Mouse (Mus musculus): ENCODE data around the gene Liph. TPM values are rescaled to one million over a fixed set of nuclear protein-coding genes. Genes with fewer than 3 reads are reported as not detected.

Gene Liph
- polyA plus RNA-seq, 1 experiment: 11.2 TPM

GRCm38 (mm10) chr16:21986191-21986590, 9.3 kb downstream of the Liph start:
- Histone ChIP-seq H3K27ac (ENCODE audit: insufficient read depth, low read length) (no peak overlapping the region), H3K4me3 (ENCODE audit: low read depth, low read length) (no peak overlapping the region), H3K9me3 (replicated peaks; ENCODE audit: control insufficient read depth, insufficient read depth, low read length, poor library complexity, severe bottlenecking) (peaks cover 11% of the 10 kb centered on the region), H3K36me3 (ENCODE audit: control insufficient read depth, insufficient read depth, low read length, poor library complexity, severe bottlenecking) (peaks cover 6% of the 10 kb centered on the region; the same call in 1 of the 2 replicates), H3K9ac (ENCODE audit: low read depth, poor library complexity, severe bottlenecking) (no peak overlapping the region), H3K27me3 (ENCODE audit: control insufficient read depth, insufficient read depth, low read length, poor library complexity, severe bottlenecking) (no peaks in the 10 kb centered on the region), H3K4me1 (ENCODE audit: control insufficient read depth, insufficient read depth, low read length) (no peaks in the 10 kb centered on the region)
- TF ChIP-seq CTCF (IDR thresholded peaks at IDR 0.05; ENCODE audit: low read depth, low read length) (no peak), POLR2A (IDR thresholded peaks at IDR 0.05; ENCODE audit: insufficient read depth, low read length) (no peak), EP300 (IDR thresholded peaks at IDR 0.05; ENCODE audit: insufficient read depth, low read depth, low read length) (no peak)

- Histone ChIP-seq H3K4me1 (ENCODE audit: control insufficient read depth, insufficient read depth, low read length) (no peaks in the 10 kb centered on the region), H3K9me3 (replicated peaks; ENCODE audit: control insufficient read depth, insufficient read depth, low read length, poor library complexity, severe bottlenecking) (peaks cover 11% of the 10 kb centered on the region), H3K9ac (ENCODE audit: low read depth, poor library complexity, severe bottlenecking) (no peak overlapping the region), H3K27me3 (ENCODE audit: control insufficient read depth, insufficient read depth, low read length, poor library complexity, severe bottlenecking) (no peaks in the 10 kb centered on the region), H3K36me3 (ENCODE audit: control insufficient read depth, insufficient read depth, low read length, poor library complexity, severe bottlenecking) (peaks cover 7% of the 10 kb centered on the region; the same call in 1 of the 2 replicates), H3K27ac (ENCODE audit: insufficient read depth, low read length) (no peak overlapping the region), H3K4me3 (ENCODE audit: low read depth, low read length) (no peak overlapping the region)
- TF ChIP-seq CTCF (IDR thresholded peaks at IDR 0.05; ENCODE audit: low read depth, low read length) (no peak), POLR2A (IDR thresholded peaks at IDR 0.05; ENCODE audit: insufficient read depth, low read length) (no peak), EP300 (IDR thresholded peaks at IDR 0.05; ENCODE audit: insufficient read depth, low read depth, low read length) (no peak)
Observed at GRCm38 (mm10) chr16:21984091-21984490, 11.4 kb downstream of the Liph start.

- Histone ChIP-seq H3K36me3 (ENCODE audit: control insufficient read depth, insufficient read depth, low read length, poor library complexity, severe bottlenecking) (peaks cover 7% of the 10 kb centered on the region; the same call in 1 of the 2 replicates), H3K9ac (ENCODE audit: low read depth, poor library complexity, severe bottlenecking) (no peak overlapping the region), H3K4me3 (ENCODE audit: low read depth, low read length) (no peak overlapping the region), H3K27ac (ENCODE audit: insufficient read depth, low read length) (peak overlapping the region; percentile 39), H3K27me3 (ENCODE audit: control insufficient read depth, insufficient read depth, low read length, poor library complexity, severe bottlenecking) (no peaks in the 10 kb centered on the region), H3K4me1 (ENCODE audit: control insufficient read depth, insufficient read depth, low read length) (no peaks in the 10 kb centered on the region), H3K9me3 (replicated peaks; ENCODE audit: control insufficient read depth, insufficient read depth, low read length, poor library complexity, severe bottlenecking) (peaks cover 11% of the 10 kb centered on the region)
- no peak for TF ChIP-seq EP300 (IDR thresholded peaks at IDR 0.05; ENCODE audit: insufficient read depth, low read depth, low read length)
- TF ChIP-seq POLR2A (IDR thresholded peaks at IDR 0.05; ENCODE audit: insufficient read depth, low read length): no peak
- TF ChIP-seq CTCF (IDR thresholded peaks at IDR 0.05; ENCODE audit: low read depth, low read length): no peak
Observed at GRCm38 (mm10) chr16:21983581-21983980, 11.9 kb downstream of the Liph start.

- H3K36me3 ChIP-seq (ENCODE audit: control insufficient read depth, insufficient read depth, low read length, poor library complexity, severe bottlenecking): peaks cover 7% of the 10 kb centered on the region; the same call in 1 of the 2 replicates
- no peaks in the 10 kb centered on the region for H3K4me1 ChIP-seq (ENCODE audit: control insufficient read depth, insufficient read depth, low read length)
- peak overlapping the region; percentile 39 for H3K27ac ChIP-seq (ENCODE audit: insufficient read depth, low read length)
- no peak overlapping the region for H3K4me3 ChIP-seq (ENCODE audit: low read depth, low read length)
- no peak for TF ChIP-seq CTCF (IDR thresholded peaks at IDR 0.05; ENCODE audit: low read depth, low read length)
- no peak for TF ChIP-seq EP300 (IDR thresholded peaks at IDR 0.05; ENCODE audit: insufficient read depth, low read depth, low read length)
- no peaks in the 10 kb centered on the region for H3K27me3 ChIP-seq (ENCODE audit: control insufficient read depth, insufficient read depth, low read length, poor library complexity, severe bottlenecking)
- H3K9me3 ChIP-seq (replicated peaks; ENCODE audit: control insufficient read depth, insufficient read depth, low read length, poor library complexity, severe bottlenecking): peaks cover 11% of the 10 kb centered on the region
- H3K9ac ChIP-seq (ENCODE audit: low read depth, poor library complexity, severe bottlenecking): no peak overlapping the region
Observed at GRCm38 (mm10) chr16:21983146-21983545, 12.3 kb downstream of the Liph start.

GRCm38 (mm10) chr16:21977347-21977746, 18.1 kb downstream of the Liph start:
- Histone ChIP-seq H3K4me3 (ENCODE audit: low read depth, low read length) (no peak overlapping the region), H3K27ac (ENCODE audit: insufficient read depth, low read length) (no peak overlapping the region), H3K9me3 (replicated peaks; ENCODE audit: control insufficient read depth, insufficient read depth, low read length, poor library complexity, severe bottlenecking) (peaks cover 6% of the 10 kb centered on the region), H3K36me3 (ENCODE audit: control insufficient read depth, insufficient read depth, low read length, poor library complexity, severe bottlenecking) (peaks cover 7% of the 10 kb centered on the region; the same call in 1 of the 2 replicates), H3K9ac (ENCODE audit: low read depth, poor library complexity, severe bottlenecking) (no peak overlapping the region), H3K27me3 (ENCODE audit: control insufficient read depth, insufficient read depth, low read length, poor library complexity, severe bottlenecking) (no peaks in the 10 kb centered on the region), H3K4me1 (ENCODE audit: control insufficient read depth, insufficient read depth, low read length) (no peaks in the 10 kb centered on the region)
- TF ChIP-seq EP300 (IDR thresholded peaks at IDR 0.05; ENCODE audit: insufficient read depth, low read depth, low read length): no peak
- no peak for TF ChIP-seq POLR2A (IDR thresholded peaks at IDR 0.05; ENCODE audit: insufficient read depth, low read length)
- no peak for TF ChIP-seq CTCF (IDR thresholded peaks at IDR 0.05; ENCODE audit: low read depth, low read length)

- H3K9ac ChIP-seq (ENCODE audit: low read depth, poor library complexity, severe bottlenecking): no peak overlapping the region
- H3K9me3 ChIP-seq (replicated peaks; ENCODE audit: control insufficient read depth, insufficient read depth, low read length, poor library complexity, severe bottlenecking): no peaks in the 10 kb centered on the region
- H3K27me3 ChIP-seq (ENCODE audit: control insufficient read depth, insufficient read depth, low read length, poor library complexity, severe bottlenecking): no peaks in the 10 kb centered on the region
- no peak overlapping the region for H3K27ac ChIP-seq (ENCODE audit: insufficient read depth, low read length)
- TF ChIP-seq CTCF (IDR thresholded peaks at IDR 0.05; ENCODE audit: low read depth, low read length) (no peak), POLR2A (IDR thresholded peaks at IDR 0.05; ENCODE audit: insufficient read depth, low read length) (no peak), EP300 (IDR thresholded peaks at IDR 0.05; ENCODE audit: insufficient read depth, low read depth, low read length) (no peak)
- H3K4me3 ChIP-seq (ENCODE audit: low read depth, low read length): no peak overlapping the region
- H3K36me3 ChIP-seq (ENCODE audit: control insufficient read depth, insufficient read depth, low read length, poor library complexity, severe bottlenecking): peaks cover 2% of the 10 kb centered on the region; the same call in 1 of the 2 replicates
- H3K4me1 ChIP-seq (ENCODE audit: control insufficient read depth, insufficient read depth, low read length): no peaks in the 10 kb centered on the region
Observed at GRCm38 (mm10) chr16:21976203-21976602, 19.3 kb downstream of the Liph start.
